In genomic region chr2:4995646-4996045, GRCm38 (mm10) we compare ENCODE assay signal across 20 mouse cellular contexts. TPM values are rescaled to one million over a fixed set of nuclear protein-coding genes. Genes with fewer than 3 reads are reported as not detected.
"Had no signal": no experiment of that assay in that cellular context is flagged by ENCODE, and none has a peak within 500 bp of the region (broad histone marks: within the 10 kb centered on the region; RNA-seq: fewer than 3 reads in every experiment).

No protein-coding gene starts in this region.

- ATAC-seq: hindbrain, embryonic 16.5 days; midbrain, embryonic 15.5 days had no signal

- H3K4me2 ChIP-seq: intestine, embryonic 15.5 days; limb, embryonic 12.5 days; limb, embryonic 15.5 days; midbrain, embryonic 12.5 days; midbrain, embryonic 15.5 days; neural tube, embryonic 12.5 days; neural tube, embryonic 15.5 days had no signal

- H3K36me3 ChIP-seq: midbrain, embryonic 15.5 days; neural tube, embryonic 15.5 days had no signal

- H3K9me3 ChIP-seq: intestine, embryonic 15.5 days; limb, embryonic 12.5 days; limb, embryonic 15.5 days; megakaryocyte, embryonic 14.5 days; midbrain, embryonic 12.5 days; midbrain, embryonic 15.5 days; neural tube, embryonic 12.5 days; neural tube, embryonic 15.5 days had no signal

- H3K27me3 ChIP-seq: intestine, embryonic 15.5 days; limb, embryonic 12.5 days; limb, embryonic 15.5 days; megakaryocyte, embryonic 14.5 days; midbrain, embryonic 12.5 days; midbrain, embryonic 15.5 days; neural tube, embryonic 12.5 days; neural tube, embryonic 15.5 days had no signal

- DNase-seq: left cerebral cortex, postnatal 4 days; right cerebral cortex, adult 18-20 months; right cerebral cortex, postnatal 14 days; right cerebral cortex, postnatal 4 days; thymus, adult 2 months; thymus, postnatal 14 days; thymus, postnatal 4 days had no signal

- H3K4me1 ChIP-seq: intestine, embryonic 15.5 days; limb, embryonic 12.5 days; limb, embryonic 15.5 days; megakaryocyte, embryonic 14.5 days; midbrain, embryonic 12.5 days; midbrain, embryonic 15.5 days; neural tube, embryonic 12.5 days; neural tube, embryonic 15.5 days had no signal

- H3K4me3 ChIP-seq: intestine, embryonic 15.5 days; limb, embryonic 12.5 days; limb, embryonic 15.5 days; megakaryocyte, embryonic 14.5 days; midbrain, embryonic 12.5 days; midbrain, embryonic 15.5 days; neural tube, embryonic 12.5 days; neural tube, embryonic 15.5 days had no signal

- H3K9ac ChIP-seq: intestine, embryonic 15.5 days; limb, embryonic 12.5 days; limb, embryonic 15.5 days; midbrain, embryonic 12.5 days; midbrain, embryonic 15.5 days; neural tube, embryonic 12.5 days; neural tube, embryonic 15.5 days had no signal

- H3K27ac ChIP-seq: intestine, embryonic 15.5 days; limb, embryonic 12.5 days; limb, embryonic 15.5 days; midbrain, embryonic 12.5 days; midbrain, embryonic 15.5 days; neural tube, embryonic 12.5 days; neural tube, embryonic 15.5 days; stomach, postnatal 0 days had no signal

RNA-seq across cellular contexts. Expression of gene Ucma, which starts 19.7 kb away (rescaled TPM):
- polyA plus RNA-seq: intestine, embryonic 15.5 days; kidney, embryonic 16.5 days; limb, embryonic 12.5 days; lung, embryonic 16.5 days; midbrain, embryonic 12.5 days; neural tube, embryonic 12.5 days; neural tube, embryonic 15.5 days; stomach, embryonic 14.5 days; stomach, postnatal 0 days had no signal
